Mouse (Mus musculus): ENCODE measurements around the gene Fam196a. TPM values are rescaled to one million over a fixed set of nuclear protein-coding genes. Genes with fewer than 3 reads are reported as not detected.

The Fam196a gene
- 2.1 and 3.0 TPM in 2 replicates for polyA plus RNA-seq (2016; fragmentation: Nextera tagmentation; extraction: Ambion mirVana)

DNA sequence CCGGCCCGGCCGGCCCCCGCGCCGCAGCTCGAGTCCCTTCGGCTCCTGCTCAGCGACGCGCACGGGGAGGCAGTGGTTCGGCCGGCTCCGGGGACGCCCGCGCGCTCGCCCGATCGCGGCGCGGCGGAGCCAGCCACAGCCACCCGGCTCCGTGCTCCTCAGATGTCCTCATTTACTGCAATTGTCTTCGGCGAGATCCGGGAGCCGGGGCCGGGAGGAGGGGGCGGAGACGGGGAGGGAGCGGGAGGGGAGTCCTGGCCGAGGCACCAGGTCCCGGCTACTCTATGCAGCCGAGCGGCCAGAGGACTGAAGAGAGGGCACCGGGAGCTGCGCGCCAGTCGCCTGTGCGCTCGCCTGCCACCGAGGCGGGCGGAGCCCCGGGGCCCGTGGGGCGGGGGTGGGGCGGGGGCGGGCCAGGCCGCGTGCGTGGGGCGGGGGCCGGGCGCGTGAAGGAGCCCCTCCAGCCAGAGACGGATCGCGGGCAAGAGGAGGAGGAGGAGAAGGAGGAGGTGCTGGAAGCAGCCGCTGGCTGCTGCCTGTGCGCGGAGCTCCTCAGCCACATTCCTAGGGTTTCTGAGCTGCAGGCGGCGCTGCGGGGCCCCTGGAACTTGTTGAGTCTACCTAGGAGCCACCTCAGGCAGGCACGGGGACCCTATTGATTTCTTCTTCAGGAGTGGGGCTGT, at the start of gene Fam196a:
Gene Fam196a (minus strand): TSS at position 504 of the 683 bp plus-strand sequence.
- peak; percentile 80 for DNase-seq (ENCODE audit: low spot score)
- no peaks in the 10 kb centered on the region for H3K36me3 ChIP-seq
- 2% methylated on average over 52 of the region's 71 CpGs for WGBS
- peak within 1 kb of the TSS; percentile 65 for H3K4me3 ChIP-seq
- H3K27me3 ChIP-seq (ENCODE audit: low read depth, poor library complexity, severe bottlenecking): peaks cover 39% of the 10 kb centered on the region
- peak within 1 kb of the TSS; percentile 72 for H3K27ac ChIP-seq
- H3K4me1 ChIP-seq: peaks cover 34% of the 10 kb centered on the region
- no peaks in the 10 kb centered on the region for H3K9me3 ChIP-seq (replicated peaks)

- H3K36me3 ChIP-seq: no peaks in the 10 kb centered on the region
- H3K4me1 ChIP-seq: no peaks in the 10 kb centered on the region
- 88% methylated on average over 2 of the region's 2 CpGs for WGBS
- no peak overlapping the region for H3K4me3 ChIP-seq
- no peak for DNase-seq (ENCODE audit: low spot score)
- no peak overlapping the region for H3K27ac ChIP-seq
- H3K9me3 ChIP-seq (replicated peaks): no peaks in the 10 kb centered on the region
- H3K27me3 ChIP-seq (ENCODE audit: low read depth, poor library complexity, severe bottlenecking): no peaks in the 10 kb centered on the region
Observed at GRCm38 (mm10) chr7:134961608-134962007, 23.4 kb upstream of the Fam196a start.

DNA sequence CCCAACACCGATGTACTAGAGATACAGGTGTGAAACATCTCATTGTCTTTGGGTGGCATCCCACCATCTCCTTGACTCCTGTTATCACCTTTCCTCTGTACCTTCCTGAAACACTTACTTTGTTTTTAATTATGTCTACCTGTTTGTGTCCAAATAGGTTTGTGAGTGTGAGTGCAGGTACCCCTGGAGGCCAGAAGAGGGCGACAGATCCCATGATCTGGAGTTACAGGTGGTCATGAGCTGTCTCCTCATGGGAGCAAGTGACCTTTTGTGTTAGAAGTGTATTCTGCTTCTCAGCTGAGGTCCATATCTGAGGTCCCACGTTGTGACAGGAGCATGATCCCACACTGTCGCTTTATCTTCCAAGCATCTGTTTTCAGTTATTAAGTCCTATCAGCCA, 22.6 kb upstream of the Fam196a start:
- H3K27ac ChIP-seq: no peak overlapping the region
- no peaks in the 10 kb centered on the region for H3K4me1 ChIP-seq
- DNase-seq (ENCODE audit: low spot score): peak; percentile 38
- H3K4me3 ChIP-seq: no peak overlapping the region
- H3K27me3 ChIP-seq (ENCODE audit: low read depth, poor library complexity, severe bottlenecking): no peaks in the 10 kb centered on the region
- 59% methylated on average over 4 of the region's 4 CpGs for WGBS
- no peaks in the 10 kb centered on the region for H3K9me3 ChIP-seq (replicated peaks)
- H3K36me3 ChIP-seq: no peaks in the 10 kb centered on the region

- no peak for DNase-seq (ENCODE audit: low spot score)
- 87% methylated on average over 6 of the region's 6 CpGs for whole genome bisulfite sequencing
- no peak overlapping the region for H3K4me3 ChIP-seq
Observed at GRCm38 (mm10) chr7:134959086-134959485, 20.9 kb upstream of the Fam196a start.

DNA sequence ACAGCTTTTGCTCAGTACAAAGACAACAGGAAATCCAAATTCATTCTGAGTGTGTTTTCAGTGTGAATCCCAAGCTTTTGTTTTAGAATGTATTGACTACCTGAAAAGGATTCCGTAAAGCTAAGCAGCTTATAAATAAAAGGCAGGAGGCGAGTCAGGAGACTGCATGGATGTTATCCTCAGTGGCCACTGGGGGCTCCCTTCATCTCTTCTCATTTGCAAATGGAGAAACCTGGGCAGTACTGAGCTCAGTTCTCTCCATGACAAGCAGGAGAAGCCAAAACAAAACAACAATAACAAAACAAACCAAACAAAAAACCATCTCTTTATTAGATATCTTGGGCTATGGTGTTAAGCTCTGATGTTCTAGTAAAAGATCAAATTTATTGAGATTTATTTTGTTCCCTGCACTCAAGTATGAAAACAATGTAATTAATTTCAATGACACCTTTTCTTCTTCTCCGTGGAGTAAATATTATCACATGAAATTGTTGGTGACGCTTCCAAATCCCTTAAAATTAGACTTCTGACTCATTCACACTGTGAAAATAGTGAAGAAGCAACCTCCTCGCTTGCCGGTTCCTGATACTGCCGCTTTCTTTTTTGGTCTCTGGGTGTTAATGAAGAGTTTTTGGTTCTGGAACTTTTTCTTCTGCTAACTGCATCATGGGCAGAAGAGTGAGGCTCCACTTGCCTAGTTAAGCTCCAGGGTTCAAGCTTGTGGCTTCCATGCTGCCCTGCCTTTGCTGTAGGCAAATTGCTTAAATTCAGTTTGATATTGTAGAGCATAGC, 7.9 kb upstream of the Fam196a start:
- no peak for DNase-seq (ENCODE audit: low spot score)
- Histone ChIP-seq H3K27me3 (ENCODE audit: low read depth, poor library complexity, severe bottlenecking) (no peaks in the 10 kb centered on the region), H3K4me3 (no peak overlapping the region), H3K9me3 (replicated peaks) (no peaks in the 10 kb centered on the region), H3K27ac (no peak overlapping the region), H3K36me3 (no peaks in the 10 kb centered on the region), H3K4me1 (peaks cover 14% of the 10 kb centered on the region)
- WGBS: 84% methylated on average over 7 of the region's 7 CpGs

More at GRCm38 (mm10) chr7:134959086-134959485, 20.9 kb upstream of the Fam196a start:
- H3K27ac ChIP-seq: no peak overlapping the region
- no peaks in the 10 kb centered on the region for H3K9me3 ChIP-seq (replicated peaks)
- H3K4me1 ChIP-seq: no peaks in the 10 kb centered on the region
- no peaks in the 10 kb centered on the region for H3K27me3 ChIP-seq (ENCODE audit: low read depth, poor library complexity, severe bottlenecking)
- no peaks in the 10 kb centered on the region for H3K36me3 ChIP-seq

DNA sequence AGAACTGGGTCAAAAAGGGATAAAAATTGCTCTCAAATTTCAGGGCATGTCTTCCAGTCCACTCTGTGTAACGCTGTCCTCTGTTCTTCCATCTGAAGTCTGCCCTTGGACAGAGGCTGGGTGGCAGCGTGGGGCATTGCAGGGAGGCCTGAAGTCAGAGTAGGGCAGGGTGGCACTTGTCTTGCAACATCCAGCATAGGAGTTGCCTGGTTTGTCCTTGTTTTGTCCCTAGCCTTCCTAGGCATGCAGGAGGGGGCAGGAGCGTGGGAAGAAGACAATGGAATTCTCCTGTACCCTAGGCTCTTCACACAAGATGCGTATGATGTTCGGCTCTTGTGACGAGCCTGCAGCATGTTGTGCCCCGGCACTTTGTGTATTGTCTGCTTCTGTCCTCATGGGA, 5.5 kb upstream of the Fam196a start:
- 85% methylated on average over 7 of the region's 7 CpGs for WGBS
- 0 out of 2 replicates have a peak, but pooled peaks cover 4% of the 10 kb centered on the region for H3K27me3 ChIP-seq (ENCODE audit: low read depth, poor library complexity, severe bottlenecking)
- no peaks in the 10 kb centered on the region for H3K9me3 ChIP-seq (replicated peaks)
- no peaks in the 10 kb centered on the region for H3K36me3 ChIP-seq
- no peak for DNase-seq (ENCODE audit: low spot score)
- no peak overlapping the region for H3K27ac ChIP-seq
- no peak overlapping the region for H3K4me3 ChIP-seq
- peaks cover 17% of the 10 kb centered on the region for H3K4me1 ChIP-seq

DNA sequence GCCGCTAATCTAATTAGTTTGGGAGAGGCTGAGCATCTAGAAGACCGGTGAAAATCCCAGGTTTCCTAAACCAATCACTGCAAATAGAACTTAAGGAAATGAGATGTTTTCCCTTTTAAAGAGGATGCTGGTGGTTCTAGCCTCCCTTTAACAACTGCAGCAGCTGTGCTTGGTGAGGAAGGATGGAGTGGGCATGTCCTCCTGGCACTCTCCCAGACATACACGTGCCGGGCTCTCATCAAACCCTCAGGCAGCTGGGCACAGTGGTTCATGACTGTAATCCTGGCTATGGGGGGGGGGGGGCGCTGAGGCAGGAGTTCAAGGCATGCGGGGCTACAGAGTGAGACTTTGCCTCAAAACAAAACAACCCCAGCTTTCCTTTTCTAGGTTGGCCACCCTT, 4.8 kb upstream of the Fam196a start:
- WGBS: 77% methylated on average over 6 of the region's 6 CpGs
- Histone ChIP-seq H3K4me1 (peaks cover 24% of the 10 kb centered on the region), H3K36me3 (no peaks in the 10 kb centered on the region), H3K4me3 (no peak overlapping the region), H3K9me3 (replicated peaks) (no peaks in the 10 kb centered on the region), H3K27ac (no peak overlapping the region), H3K27me3 (ENCODE audit: low read depth, poor library complexity, severe bottlenecking) (peaks cover 6% of the 10 kb centered on the region; the same call in 1 of the 2 replicates)
- DNase-seq (ENCODE audit: low spot score): no peak

GRCm38 (mm10) chr7:134941891-134942290, 3.7 kb upstream of the Fam196a start:
- DNase-seq (ENCODE audit: low spot score): no peak
- peaks cover 17% of the 10 kb centered on the region for H3K27me3 ChIP-seq (ENCODE audit: low read depth, poor library complexity, severe bottlenecking)
- H3K27ac ChIP-seq: no peak overlapping the region
- H3K36me3 ChIP-seq: no peaks in the 10 kb centered on the region
- peaks cover 35% of the 10 kb centered on the region for H3K4me1 ChIP-seq
- H3K4me3 ChIP-seq: no peak overlapping the region
- H3K9me3 ChIP-seq (replicated peaks): no peaks in the 10 kb centered on the region
- WGBS: 92% methylated on average over 6 of the region's 6 CpGs

DNA sequence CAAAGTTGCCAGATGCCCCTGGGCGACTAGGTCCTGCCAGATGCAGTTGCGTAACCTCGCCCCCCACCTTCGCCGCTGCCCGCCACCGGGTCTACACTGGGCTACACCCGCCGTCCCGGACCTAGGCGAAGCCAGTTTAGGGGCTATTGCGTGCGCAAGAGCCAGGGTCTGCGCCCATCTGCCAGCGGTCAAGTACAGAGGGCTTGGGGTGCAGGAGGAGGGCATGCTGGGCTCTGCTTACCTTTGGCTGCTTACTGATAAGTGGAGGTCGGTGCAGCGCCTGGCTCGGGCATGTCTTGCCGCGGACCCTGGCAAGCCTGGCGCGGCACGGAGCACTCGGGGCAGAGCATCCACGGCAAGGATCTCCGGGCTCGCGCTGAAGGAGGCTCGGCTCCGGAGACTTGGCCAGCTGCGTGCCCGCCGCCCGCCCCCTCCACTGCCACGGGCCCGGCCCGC, 731 bp downstream of the Fam196a start:
- DNase-seq (ENCODE audit: low spot score): peak; percentile 57
- Histone ChIP-seq H3K4me1 (peaks cover 34% of the 10 kb centered on the region), H3K27ac (peak overlapping the region; percentile 72), H3K4me3 (peak overlapping the region; percentile 65), H3K36me3 (no peaks in the 10 kb centered on the region), H3K27me3 (ENCODE audit: low read depth, poor library complexity, severe bottlenecking) (peaks cover 39% of the 10 kb centered on the region), H3K9me3 (replicated peaks) (no peaks in the 10 kb centered on the region)
- 1% methylated on average over 31 of the region's 37 CpGs for WGBS

DNA sequence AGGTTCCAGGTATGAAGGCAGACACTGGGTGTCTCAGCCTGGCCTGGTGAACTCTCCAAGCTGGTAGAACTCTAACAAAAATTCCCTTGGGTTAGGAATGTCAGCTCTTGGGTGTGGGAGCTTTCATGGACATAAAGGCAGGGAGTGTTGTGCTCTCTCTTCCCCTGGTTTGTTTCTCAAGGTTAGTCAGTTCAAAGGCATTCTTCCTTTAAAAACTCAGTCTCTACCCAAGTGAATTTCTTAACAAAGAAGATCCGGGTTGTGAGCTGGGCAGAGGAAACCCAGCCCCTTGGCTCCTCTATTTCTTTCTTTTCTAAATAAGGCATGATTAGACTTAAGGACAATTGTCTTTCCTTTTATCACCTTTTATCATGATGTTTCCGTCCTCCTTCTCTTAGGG, 6.3 kb downstream of the Fam196a start:
- Histone ChIP-seq H3K27me3 (ENCODE audit: low read depth, poor library complexity, severe bottlenecking) (peaks cover 22% of the 10 kb centered on the region), H3K27ac (no peak overlapping the region), H3K36me3 (no peaks in the 10 kb centered on the region), H3K4me3 (no peak overlapping the region), H3K4me1 (peaks cover 12% of the 10 kb centered on the region), H3K9me3 (replicated peaks) (no peaks in the 10 kb centered on the region)
- 80% methylated on average over 2 of the region's 2 CpGs for WGBS
- no peak for DNase-seq (ENCODE audit: low spot score)

- H3K27me3 ChIP-seq (ENCODE audit: low read depth, poor library complexity, severe bottlenecking): no peaks in the 10 kb centered on the region
- 77% methylated on average over 2 of the region's 2 CpGs for WGBS
- H3K27ac ChIP-seq: no peak overlapping the region
- DNase-seq (ENCODE audit: low spot score): no peak
- H3K9me3 ChIP-seq (replicated peaks): no peaks in the 10 kb centered on the region
- H3K4me3 ChIP-seq: no peak overlapping the region
- H3K4me1 ChIP-seq: no peaks in the 10 kb centered on the region
- peaks cover 5% of the 10 kb centered on the region; the same call in 1 of the 2 replicates for H3K36me3 ChIP-seq
Observed at GRCm38 (mm10) chr7:134901992-134902391, 36.2 kb downstream of the Fam196a start.

GRCm38 (mm10) chr7:134899462-134899861, 38.8 kb downstream of the Fam196a start:
- no peak overlapping the region for H3K4me3 ChIP-seq
- H3K9me3 ChIP-seq (replicated peaks): no peaks in the 10 kb centered on the region
- H3K27ac ChIP-seq: no peak overlapping the region
- H3K27me3 ChIP-seq (ENCODE audit: low read depth, poor library complexity, severe bottlenecking): no peaks in the 10 kb centered on the region
- DNase-seq (ENCODE audit: low spot score): no peak
- peaks cover 7% of the 10 kb centered on the region; the same call in 1 of the 2 replicates for H3K36me3 ChIP-seq
- no peaks in the 10 kb centered on the region for H3K4me1 ChIP-seq
- WGBS: 86% methylated on average over 2 of the region's 2 CpGs

GRCm38 (mm10) chr7:134894604-134895003, 43.6 kb downstream of the Fam196a start:
- Histone ChIP-seq H3K27ac (no peak overlapping the region), H3K9me3 (replicated peaks) (no peaks in the 10 kb centered on the region), H3K4me1 (no peaks in the 10 kb centered on the region), H3K4me3 (no peak overlapping the region), H3K27me3 (ENCODE audit: low read depth, poor library complexity, severe bottlenecking) (no peaks in the 10 kb centered on the region), H3K36me3 (peaks cover 9% of the 10 kb centered on the region; the same call in 1 of the 2 replicates)
- DNase-seq (ENCODE audit: low spot score): no peak
- WGBS: 84% methylated on average over 2 of the region's 2 CpGs

All from limb, embryonic 10.5 days (tissue).